In the genomic region with DNA sequence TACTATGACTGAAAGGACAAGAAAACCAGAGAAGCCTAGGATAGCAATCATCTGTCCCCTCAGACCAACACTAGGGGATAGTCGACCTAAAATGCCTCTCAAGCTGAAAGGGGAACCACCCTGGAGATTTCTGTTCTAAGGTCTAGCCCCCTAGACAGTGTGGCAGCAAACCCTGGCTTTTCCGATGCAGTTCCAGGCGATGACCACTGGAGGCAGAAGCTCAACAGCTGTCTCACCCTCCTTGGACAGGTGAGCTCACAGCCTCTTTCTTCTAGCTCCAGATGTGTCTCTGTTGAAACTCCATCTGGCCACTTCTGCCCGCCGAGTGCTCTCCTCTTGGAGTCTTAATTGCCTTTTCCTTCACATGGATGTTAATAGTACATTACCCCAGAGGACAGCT, we compare ENCODE assay signal across 9 mouse cellular contexts.
A peak's percentile ranks its signal among the peaks of the same experiment; 100 is the strongest.
DNase-seq lines count a peak whose midpoint lies in the region; ATAC-seq and TF ChIP-seq lines count a peak whose summit lies in the region.
"Had no signal": no experiment of that assay in that cellular context is flagged by ENCODE, and none has a peak within 500 bp of the region (broad histone marks: within the 10 kb centered on the region; RNA-seq: fewer than 3 reads in every experiment).

No protein-coding gene starts in this region.

- H3K4me3 ChIP-seq in lung, postnatal 0 days (ENCODE audit: low read depth, low read length), result no peak overlapping the region
- H3K4me3 ChIP-seq: myocyte had no signal

- peak; percentile 77 for TF ChIP-seq CTCF in brain, embryonic 14.5 days (IDR thresholded peaks at IDR 0.05; ENCODE audit: borderline replicate concordance, extremely low read depth, insufficient read depth, insufficient read length)
- peak; percentile 85 for TF ChIP-seq CTCF in lung, postnatal 0 days (IDR thresholded peaks at IDR 0.05)

- DNase-seq in layer of hippocampus, adult 11-12 months (ENCODE audit: low spot score), result peak; percentile 43
- no peak for DNase-seq in layer of hippocampus, adult 9-11 months
- DNase-seq in ES-CJ7 (ENCODE audit: low read depth, low spot score), result peak; percentile 52
- peak; percentile 28 for DNase-seq in brain, embryonic 14.5 days (ENCODE audit: low read depth)
- DNase-seq in heart, postnatal 36 days, result peak; percentile 41 to 56
- DNase-seq in lung, postnatal 0 days (ENCODE audit: low spot score), result peak; percentile 42
- DNase-seq in splenic B cell, adult 2 months (ENCODE audit: low read depth, low spot score), result peak; percentile 73
- no peak for DNase-seq in frontal cortex, postnatal 25 days (ENCODE audit: low spot score in 2 of 2)

- H3K36me3 ChIP-seq in lung, postnatal 0 days (ENCODE audit: insufficient read depth, low read length), result peaks cover 25% of the 10 kb centered on the region; the same call in 1 of the 2 replicates
- peaks cover 2% of the 10 kb centered on the region for H3K36me3 ChIP-seq in splenic B cell, adult 2 months (ENCODE audit: control insufficient read depth, insufficient read depth, low read length, poor library complexity, severe bottlenecking)

- 45% methylated on average over 5 of the region's 5 CpGs for WGBS in lung, postnatal 0 days

- TF ChIP-seq EP300 in lung, postnatal 0 days (IDR thresholded peaks at IDR 0.05), result no peak

- no peak overlapping the region for H3K27ac ChIP-seq in lung, postnatal 0 days (ENCODE audit: low read length)

- H3K9ac ChIP-seq in lung, postnatal 0 days (replicated peaks; ENCODE audit: low read depth), result no peak overlapping the region

- no peak overlapping the region for H3K4me2 ChIP-seq in lung, postnatal 0 days (replicated peaks; ENCODE audit: low read depth, low read length)

- ATAC-seq in lung, postnatal 0 days, result peak; percentile 55

- H3K4me1 ChIP-seq in lung, postnatal 0 days (ENCODE audit: insufficient read depth, low read depth, low read length), result no peaks in the 10 kb centered on the region

- H3K9me3 ChIP-seq in lung, postnatal 0 days (ENCODE audit: low read length), result no peaks in the 10 kb centered on the region

- intact Hi-C loops in heart, postnatal 36 days (cut with DNase I), result loop anchor here (1.0 to 5.0 kb wide), 3 partner anchors 42 to 152 kb away; a partner anchor contains a TSS

- TF ChIP-seq POLR2A in brain, embryonic 14.5 days (IDR thresholded peaks at IDR 0.05; ENCODE audit: borderline replicate concordance, extremely low read depth, insufficient read depth, insufficient read length, poor library complexity, severe bottlenecking), result no peak

- no peaks in the 10 kb centered on the region for H3K27me3 ChIP-seq in lung, postnatal 0 days (replicated peaks; ENCODE audit: insufficient read depth, low read length)
- H3K27me3 ChIP-seq in splenic B cell, adult 2 months (ENCODE audit: control insufficient read depth, insufficient read depth, low read length, poor library complexity, severe bottlenecking), result no peaks in the 10 kb centered on the region

Comparison
In these comparisons a context has a peak if more than half of its experiments do, and no peak if none do; other contexts are left out.
1. DNase-seq: peak in layer of hippocampus, adult 11-12 months (single experiment), ES-CJ7 (single experiment), brain, embryonic 14.5 days (single experiment), heart, postnatal 36 days (2 of 2), lung, postnatal 0 days (single experiment) and splenic B cell, adult 2 months (single experiment); none in layer of hippocampus, adult 9-11 months (single experiment) and frontal cortex, postnatal 25 days (0 of 2).